Mouse (Mus musculus) lung, embryonic 14.5 days (tissue): ENCODE measurements around the gene Fbxw7. TPM values are rescaled to one million over a fixed set of nuclear protein-coding genes. Genes with fewer than 3 reads are reported as not detected.

Experiments used
- ATAC-seq: fragments of 200-750 bp; cut with Nextera tagmentation; 2 replicates; pipeline ENCODE4 v1.8.0; 2017; ENCODE audit warnings: mild to moderate bottlenecking, moderate TSS enrichment, moderate library complexity; ENCODE audit not compliant: insufficient read depth
- DNase-seq: peaks from one replicate; pipeline ENCODE4 v3.0.0-alpha.2; 2015
- H3K27ac ChIP-seq: fragments of 300-500 bp; sonication (generic); 2 replicates; pipeline ENCODE4 v1.5.1; 2014; ENCODE audit warnings: low read depth, mild to moderate bottlenecking, moderate library complexity
- H3K27me3 ChIP-seq: fragments of 300-500 bp; sonication (generic); 2 replicates; pipeline ENCODE4 v1.6.1; 2014; ENCODE audit warnings: low read length, control low read depth; ENCODE audit not compliant: insufficient read depth
- H3K36me3 ChIP-seq: fragments of 300-500 bp; sonication (generic); 2 replicates; pipeline ENCODE4 v1.6.1; 2014; ENCODE audit warnings: control low read depth; ENCODE audit not compliant: insufficient read depth
- H3K4me1 ChIP-seq: fragments of 300-500 bp; sonication (generic); 2 replicates; pipeline ENCODE4 v1.6.1; 2014; ENCODE audit warnings: antibody characterized with exemption, control low read depth; ENCODE audit not compliant: insufficient read depth
- H3K4me2 ChIP-seq: fragments of 300-500 bp; sonication (generic); 2 replicates; pipeline ENCODE4 v1.6.1; 2014; ENCODE audit warnings: mild to moderate bottlenecking
- H3K4me3 ChIP-seq: fragments of 300-500 bp; sonication (generic); 2 replicates; pipeline ENCODE4 v1.5.1; 2014; ENCODE audit warnings: low read depth, low read length
- H3K9ac ChIP-seq: fragments of 300-500 bp; sonication (generic); 2 replicates; pipeline ENCODE4 v1.6.1; 2014
- H3K9me3 ChIP-seq: fragments of 300-500 bp; sonication (generic); 2 replicates; pipeline ENCODE4 v1.6.1; 2016; ENCODE audit warnings: low read depth, low read length, control low read depth
- CTCF ChIP-seq: IDR thresholded peaks from 2 replicates; pipeline ENCODE4 v1.5.1; 2016; ENCODE audit warnings: antibody characterized with exemption, low read depth
- WGBS: fragments of 180-500 bp; shearing (Covaris S2); extraction: QIAGEN DNeasy Blood & Tissue Kit; methylation state at CpG from one replicate; pipeline ENCODE4 v1.1.7; 2014; 5-methylcytosine and 5-hydroxymethylcytosine counted together
- polyA plus RNA-seq: library from polyadenylated mRNA; unstranded; fragments of >200 nt; fragmentation: Nextera tagmentation; extraction: Ambion mirVana; gene quantifications from 2 replicates; pipeline ENCODE4 v1.2.1, GENCODE M21; 2014

Fbxw7 gene
- polyA plus RNA-seq, 1 experiment from 2014 or later, result 9.8 TPM

DNA sequence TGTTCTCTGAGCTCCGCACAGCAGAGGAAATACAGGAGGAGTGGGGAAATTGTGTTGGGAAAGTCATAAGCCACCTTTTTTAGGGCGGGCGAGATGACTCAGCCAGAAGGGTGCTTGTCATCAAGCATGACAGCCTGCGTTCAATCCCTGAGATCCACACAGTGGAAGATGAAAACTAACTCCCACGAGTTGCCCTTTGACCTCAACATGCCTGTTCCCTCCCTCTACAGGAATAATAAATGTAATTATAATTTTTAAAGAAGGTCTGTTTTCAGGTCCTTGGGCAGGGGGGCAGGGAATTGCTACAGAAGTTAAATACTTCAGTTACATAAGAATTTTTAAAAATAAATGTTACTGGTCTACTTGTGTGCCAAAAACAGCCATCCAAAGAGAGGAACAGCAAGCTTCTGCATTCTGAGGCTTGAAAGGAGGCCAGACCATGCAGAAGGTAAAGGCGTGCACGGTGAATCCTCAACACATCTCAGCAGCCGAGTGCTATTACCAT, 170.1 kb downstream of the Fbxw7 start:
- no peak for ATAC-seq
- DNase-seq, result no peak
- Histone ChIP-seq H3K4me2 (no peak overlapping the region), H3K36me3 (no peaks in the 10 kb centered on the region), H3K4me1 (no peaks in the 10 kb centered on the region), H3K27me3 (no peaks in the 10 kb centered on the region), H3K27ac (no peak overlapping the region), H3K4me3 (no peak overlapping the region), H3K9ac (no peak overlapping the region), H3K9me3 (no peaks in the 10 kb centered on the region)
- 81% methylated on average over 8 of the region's 8 CpGs for WGBS
- TF ChIP-seq CTCF, result no peak

DNA sequence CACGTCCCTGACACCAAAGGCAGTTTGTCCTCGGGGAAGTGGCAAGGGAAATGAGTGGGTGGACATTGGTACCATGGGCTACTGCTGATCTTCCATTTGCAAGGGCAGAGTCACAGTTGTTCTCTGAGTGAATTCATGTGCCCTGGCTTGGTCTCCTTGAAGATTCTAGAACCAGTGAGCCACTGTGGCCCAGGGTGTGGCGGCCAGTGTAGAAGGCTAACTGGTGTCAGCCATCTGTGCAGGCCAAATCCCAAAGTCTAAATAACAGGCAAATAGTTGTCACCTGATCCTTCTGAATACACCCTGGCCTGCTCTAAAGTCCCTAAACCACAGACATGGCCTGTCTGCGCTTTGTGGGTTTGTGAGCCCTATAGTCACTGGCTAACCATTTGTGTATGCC, 173.8 kb downstream of the Fbxw7 start:
- DNase-seq (no peak), ATAC-seq (no peak)
- Histone ChIP-seq H3K27me3 (no peaks in the 10 kb centered on the region), H3K36me3 (no peaks in the 10 kb centered on the region), H3K4me3 (no peak overlapping the region), H3K4me1 (no peaks in the 10 kb centered on the region), H3K9me3 (no peaks in the 10 kb centered on the region), H3K4me2 (no peak overlapping the region), H3K9ac (no peak overlapping the region), H3K27ac (no peak overlapping the region)
- WGBS, result 83% methylated on average over 4 of the region's 4 CpGs
- no peak for TF ChIP-seq CTCF

DNA sequence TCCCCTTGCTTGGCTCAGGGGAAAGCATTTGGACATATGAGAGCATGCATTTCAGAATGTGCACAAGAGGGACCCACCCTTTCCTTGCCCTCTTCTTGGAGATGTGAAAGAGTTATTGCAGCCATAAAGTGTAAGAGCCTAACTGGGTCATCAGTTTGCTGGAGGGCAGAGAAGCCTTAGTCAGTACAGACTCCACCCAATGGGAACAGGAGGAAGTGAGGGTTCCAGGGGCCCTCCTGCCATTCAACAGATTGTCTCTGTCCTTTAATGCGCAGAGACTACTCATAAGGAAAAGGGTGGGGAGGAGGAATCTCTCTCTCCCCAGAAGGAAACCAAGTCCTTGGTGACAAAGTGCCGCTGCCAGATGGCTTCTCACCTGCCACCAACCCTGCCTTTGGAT, 190.2 kb downstream of the Fbxw7 start:
- Histone ChIP-seq H3K9me3 (no peaks in the 10 kb centered on the region), H3K27me3 (no peaks in the 10 kb centered on the region), H3K27ac (no peak overlapping the region), H3K36me3 (no peaks in the 10 kb centered on the region), H3K9ac (no peak overlapping the region), H3K4me2 (no peak overlapping the region), H3K4me3 (no peak overlapping the region), H3K4me1 (no peaks in the 10 kb centered on the region)
- ATAC-seq, result no peak
- no peak for TF ChIP-seq CTCF
- DNase-seq, result no peak
- 80% methylated on average over 2 of the region's 2 CpGs for WGBS

DNA sequence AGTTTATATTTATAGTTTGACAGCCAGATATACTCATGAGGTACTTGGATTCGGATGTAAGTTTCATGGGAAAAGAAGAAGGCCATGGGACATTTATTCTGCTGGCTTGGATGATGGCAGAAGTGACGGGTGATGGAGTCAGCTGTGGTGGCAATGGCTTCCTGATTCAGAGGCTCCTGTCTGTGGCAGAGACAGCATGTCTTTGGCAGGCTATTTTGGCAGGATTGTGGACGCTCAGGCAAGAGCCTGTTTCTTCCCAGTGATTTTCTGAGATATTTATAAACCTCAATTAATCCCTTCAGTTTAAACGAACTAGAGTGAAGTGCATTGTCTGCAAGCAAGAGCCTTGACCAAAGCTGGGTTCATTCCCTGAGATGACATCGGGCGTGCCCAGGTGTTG, 197.8 kb downstream of the Fbxw7 start:
- Histone ChIP-seq H3K27ac (no peak overlapping the region), H3K4me2 (no peak overlapping the region), H3K4me3 (no peak overlapping the region), H3K27me3 (no peaks in the 10 kb centered on the region), H3K9ac (no peak overlapping the region), H3K36me3 (no peaks in the 10 kb centered on the region), H3K4me1 (no peaks in the 10 kb centered on the region), H3K9me3 (no peaks in the 10 kb centered on the region)
- no peak for TF ChIP-seq CTCF
- WGBS, result 70% methylated on average over 6 of the region's 6 CpGs
- ATAC-seq (no peak), DNase-seq (no peak)

DNA sequence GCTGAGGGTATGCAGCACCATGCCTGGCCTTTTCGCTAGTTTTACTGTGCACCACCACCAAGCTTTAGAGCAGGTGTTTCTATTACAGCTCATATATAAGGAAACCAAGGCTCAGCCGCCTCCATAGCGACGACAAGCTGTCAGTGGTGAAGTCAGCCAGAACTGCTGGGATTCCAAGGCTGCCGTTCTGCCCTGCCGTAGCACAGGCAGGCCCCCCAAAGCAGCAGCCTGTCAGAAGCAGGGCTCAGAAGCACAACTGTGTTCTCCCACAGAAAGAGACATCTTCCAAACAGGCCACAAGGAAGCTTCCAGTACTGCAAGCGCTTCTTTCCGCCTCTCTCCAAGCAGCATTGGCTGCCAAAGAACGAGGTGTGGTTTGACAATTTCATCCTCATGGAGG, 200.6 kb downstream of the Fbxw7 start:
- Histone ChIP-seq H3K36me3 (no peaks in the 10 kb centered on the region), H3K27ac (no peak overlapping the region), H3K4me1 (no peaks in the 10 kb centered on the region), H3K9ac (no peak overlapping the region), H3K27me3 (no peaks in the 10 kb centered on the region), H3K4me2 (no peak overlapping the region), H3K9me3 (no peaks in the 10 kb centered on the region), H3K4me3 (no peak overlapping the region)
- WGBS, result 31% methylated on average over 9 of the region's 9 CpGs
- no peak for TF ChIP-seq CTCF
- DNase-seq, result peak; percentile 37
- ATAC-seq, result no peak

DNA sequence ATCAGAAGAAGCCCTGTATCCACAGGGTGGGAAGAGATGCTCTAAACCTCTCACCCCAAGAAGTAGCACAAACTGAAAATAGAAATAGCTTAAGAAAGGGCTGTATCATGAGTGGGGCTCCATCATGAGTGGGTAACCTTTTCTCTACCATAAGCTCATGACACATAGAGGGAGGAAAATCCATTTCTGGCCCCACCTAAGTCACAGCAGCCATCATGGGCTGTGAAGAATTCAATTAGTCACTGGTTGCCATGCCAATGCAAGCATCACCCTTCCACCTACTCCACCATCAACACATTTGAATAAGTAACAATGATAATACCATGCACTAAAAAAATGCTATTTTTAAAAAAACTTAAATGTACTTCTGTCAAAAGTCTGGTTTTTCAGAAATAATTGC, 205.1 kb downstream of the Fbxw7 start:
- no peak for ATAC-seq
- no peak for TF ChIP-seq CTCF
- H3K36me3 ChIP-seq, result no peaks in the 10 kb centered on the region

DNA sequence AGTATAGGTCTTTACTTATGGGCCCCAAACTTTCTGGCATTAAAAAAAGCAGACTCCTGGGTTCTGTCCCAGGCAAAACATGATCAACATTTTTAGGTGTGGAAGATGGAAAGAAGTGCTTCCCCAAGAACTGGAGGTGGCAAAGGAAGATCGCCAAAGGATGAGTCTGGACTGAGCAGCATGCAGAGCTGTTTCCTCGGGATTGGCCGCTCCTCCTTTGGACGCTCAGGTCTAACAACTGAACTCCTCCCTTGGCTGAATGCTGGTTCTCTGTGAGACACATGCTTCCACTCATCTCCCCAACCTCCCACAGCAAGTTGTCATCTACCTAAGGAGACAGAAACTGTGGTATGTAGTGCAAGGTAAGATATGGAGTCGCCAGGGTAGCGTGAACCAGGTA, 206.7 kb downstream of the Fbxw7 start:
- no peak for TF ChIP-seq CTCF
- Histone ChIP-seq H3K4me1 (no peaks in the 10 kb centered on the region), H3K4me2 (no peak overlapping the region), H3K27ac (no peak overlapping the region), H3K9me3 (no peaks in the 10 kb centered on the region), H3K4me3 (no peak overlapping the region), H3K36me3 (no peaks in the 10 kb centered on the region), H3K27me3 (no peaks in the 10 kb centered on the region), H3K9ac (no peak overlapping the region)
- DNase-seq (no peak), ATAC-seq (no peak)
- 90% methylated on average over 6 of the region's 6 CpGs for WGBS

More for the DNA sequence above, 205.1 kb downstream of the Fbxw7 start:
- no peaks in the 10 kb centered on the region for H3K9me3 ChIP-seq
- DNase-seq, result no peak
- no peak overlapping the region for H3K4me3 ChIP-seq
- no peak overlapping the region for H3K27ac ChIP-seq
- H3K9ac ChIP-seq, result no peak overlapping the region
- H3K4me1 ChIP-seq, result no peaks in the 10 kb centered on the region
- H3K4me2 ChIP-seq, result no peak overlapping the region
- H3K27me3 ChIP-seq, result no peaks in the 10 kb centered on the region

DNA sequence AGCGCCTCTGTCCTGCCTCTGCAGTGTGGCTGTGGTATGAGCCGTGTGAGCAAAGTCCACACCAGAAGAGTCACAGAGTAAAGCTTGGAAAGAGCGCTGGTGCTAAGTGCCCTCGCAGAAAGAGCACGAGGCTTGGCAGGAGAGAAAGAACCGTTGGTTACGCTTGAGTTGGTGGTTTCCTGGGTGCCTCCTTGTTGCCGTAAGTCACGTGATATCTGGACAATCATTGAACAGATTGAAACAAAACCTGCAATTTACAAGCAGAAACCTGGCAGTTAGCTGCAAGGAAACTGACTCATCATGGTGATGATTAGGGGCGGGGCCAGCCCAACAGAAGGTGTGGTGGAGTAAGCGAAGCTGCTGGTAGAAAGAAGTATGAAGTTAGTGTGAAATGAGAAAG, 207.7 kb downstream of the Fbxw7 start:
- H3K4me1 ChIP-seq, result no peaks in the 10 kb centered on the region
- no peak overlapping the region for H3K4me2 ChIP-seq
- 77% methylated on average over 11 of the region's 11 CpGs for WGBS
- ATAC-seq, result no peak
- H3K27ac ChIP-seq, result no peak overlapping the region
- no peak for TF ChIP-seq CTCF
- no peaks in the 10 kb centered on the region for H3K27me3 ChIP-seq
- DNase-seq, result no peak
- H3K36me3 ChIP-seq, result no peaks in the 10 kb centered on the region
- H3K4me3 ChIP-seq, result no peak overlapping the region
- H3K9me3 ChIP-seq, result no peaks in the 10 kb centered on the region
- H3K9ac ChIP-seq, result no peak overlapping the region
